Mouse (Mus musculus) bone marrow, adult 2 months (tissue): ENCODE data around the gene Ankrd9.

Source experiments
- CTCF ChIP-seq: fragments of 200-500 bp; IDR thresholded peaks from 2 replicates; pipeline ENCODE4 v1.5.1; 2011; ENCODE audit warnings: low read length, control low read depth; ENCODE audit not compliant: control insufficient read depth, insufficient read depth
- POLR2A ChIP-seq: fragments of 200-500 bp; IDR thresholded peaks from 2 replicates; pipeline ENCODE4 v1.6.1; 2011; ENCODE audit warnings: low read depth, mild to moderate bottlenecking, control low read depth, low read length, borderline replicate concordance; ENCODE audit not compliant: control insufficient read depth

- TF ChIP-seq POLR2A (no peak), CTCF (no peak)
Observed at GRCm38 (mm10) chr12:110953900-110954299, 24.9 kb downstream of the Ankrd9 start.
